Mouse (Mus musculus): ENCODE results near the gene Ran.

The Ran gene

DNA sequence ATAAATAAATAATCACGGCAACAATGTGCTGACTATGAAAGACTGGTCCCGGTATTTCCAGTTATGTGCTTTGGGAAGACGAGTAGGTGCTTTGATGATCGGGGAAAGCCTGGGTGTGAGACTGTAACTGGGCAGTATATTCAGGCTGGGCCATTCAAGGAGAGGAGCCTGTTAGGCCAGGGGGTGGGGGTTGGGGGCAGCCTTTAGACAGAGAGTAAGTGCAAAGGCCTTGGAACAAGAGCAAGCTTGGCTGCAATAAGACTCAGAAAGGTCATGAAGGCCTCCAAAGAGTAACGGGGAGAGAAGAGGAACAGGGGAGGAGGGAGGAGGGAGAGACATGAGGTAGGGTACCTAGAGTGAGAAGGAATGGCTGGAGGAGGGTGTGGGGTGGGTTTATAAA is 4.3 kb upstream of the Ran start:
- DNase-seq (ENCODE audit: inconsistent ontology term) = no peak

DNA sequence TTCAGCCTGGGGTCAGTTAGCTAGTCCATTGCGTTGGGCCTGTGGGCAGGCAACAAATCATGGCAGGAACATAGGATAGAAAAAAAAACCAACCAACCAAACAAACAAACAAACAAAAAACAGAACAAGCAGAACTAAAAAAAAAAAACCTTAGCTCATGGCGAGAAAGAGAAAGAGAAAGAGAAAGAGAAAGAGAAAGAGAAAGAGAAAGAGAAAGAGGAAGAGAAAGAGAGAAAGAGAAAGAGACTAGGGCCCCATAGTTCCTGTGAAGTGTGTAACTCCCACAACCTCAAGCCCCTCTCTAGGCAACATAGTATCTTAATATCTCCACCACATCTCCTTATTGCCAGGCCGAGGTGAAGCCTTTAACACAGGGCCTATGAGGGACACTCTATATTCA is 3.5 kb upstream of the Ran start:
- no peak for DNase-seq (ENCODE audit: inconsistent ontology term)

DNA sequence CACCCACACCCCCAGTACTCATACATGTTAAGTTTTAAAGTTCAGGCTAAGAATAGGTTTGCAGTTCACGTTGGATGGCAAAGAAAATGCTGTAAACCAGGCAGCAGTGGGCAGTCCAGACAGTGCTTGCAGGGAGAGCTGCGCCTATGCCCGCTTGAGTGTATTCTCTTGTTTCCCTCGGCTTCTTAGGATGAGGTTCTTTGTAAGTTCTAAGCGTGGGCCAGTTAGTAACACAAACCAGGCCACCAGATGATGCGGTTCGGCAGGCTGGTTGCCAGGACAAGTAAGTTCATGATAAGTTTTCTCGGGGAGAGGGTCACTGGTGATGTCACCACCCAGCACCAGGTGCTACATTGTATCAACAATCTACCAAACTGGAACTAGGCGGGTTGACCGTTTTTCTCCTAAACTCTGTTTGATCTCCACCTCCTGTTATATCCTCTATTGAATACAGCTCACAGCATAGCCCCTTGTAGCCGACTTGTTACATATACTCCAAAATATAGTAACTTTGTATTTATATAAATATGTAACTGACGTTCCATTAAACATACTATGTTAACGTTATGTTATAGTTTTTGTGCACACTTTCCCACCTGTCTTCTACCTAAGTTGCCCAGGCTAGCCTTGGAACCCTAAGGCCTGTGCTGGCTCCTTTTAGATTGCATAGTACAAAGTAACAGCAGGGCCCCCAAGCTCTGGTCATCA is 933 bp upstream of the Ran start:
- DNase-seq (ENCODE audit: inconsistent ontology term) = no peak

DNA sequence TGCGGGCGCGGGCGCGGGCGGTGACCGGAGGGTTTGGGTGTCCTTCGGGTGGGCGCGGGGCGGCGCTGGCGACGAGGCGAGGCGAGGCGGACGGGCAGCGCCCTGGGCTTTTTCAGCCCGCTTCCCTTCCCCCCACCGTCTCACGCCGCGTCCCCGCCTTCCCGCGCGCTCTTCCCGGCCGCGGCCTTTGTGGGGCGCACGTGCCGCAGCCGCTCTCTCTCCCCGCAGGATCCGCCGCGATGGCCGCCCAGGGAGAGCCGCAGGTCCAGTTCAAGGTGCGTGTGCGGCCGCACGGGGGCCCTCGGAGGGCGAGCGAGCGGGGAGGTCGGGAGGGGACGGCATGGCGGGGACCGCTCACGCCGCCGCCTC is 415 bp downstream of the Ran start:
- DNase-seq (ENCODE audit: inconsistent ontology term) = peak; percentile 91

DNA sequence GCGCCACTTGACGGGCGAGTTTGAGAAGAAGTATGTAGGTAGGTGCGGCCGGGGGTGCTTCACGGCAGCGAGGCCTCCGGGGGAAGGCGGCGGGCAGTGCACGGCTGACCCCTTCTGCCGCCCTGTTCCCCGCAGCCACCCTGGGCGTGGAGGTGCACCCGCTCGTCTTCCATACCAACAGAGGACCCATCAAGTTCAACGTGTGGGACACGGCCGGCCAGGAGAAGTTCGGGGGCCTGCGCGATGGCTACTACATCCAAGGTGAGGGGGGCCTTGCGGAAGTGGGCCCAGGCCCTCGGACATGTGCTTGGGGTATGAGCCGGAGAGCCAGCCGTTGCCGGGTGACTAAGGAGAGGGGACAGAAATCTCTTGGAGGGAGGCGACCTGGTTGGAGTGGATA is 862 bp downstream of the Ran start:
- peak; percentile 32 for DNase-seq (ENCODE audit: inconsistent ontology term)

DNA sequence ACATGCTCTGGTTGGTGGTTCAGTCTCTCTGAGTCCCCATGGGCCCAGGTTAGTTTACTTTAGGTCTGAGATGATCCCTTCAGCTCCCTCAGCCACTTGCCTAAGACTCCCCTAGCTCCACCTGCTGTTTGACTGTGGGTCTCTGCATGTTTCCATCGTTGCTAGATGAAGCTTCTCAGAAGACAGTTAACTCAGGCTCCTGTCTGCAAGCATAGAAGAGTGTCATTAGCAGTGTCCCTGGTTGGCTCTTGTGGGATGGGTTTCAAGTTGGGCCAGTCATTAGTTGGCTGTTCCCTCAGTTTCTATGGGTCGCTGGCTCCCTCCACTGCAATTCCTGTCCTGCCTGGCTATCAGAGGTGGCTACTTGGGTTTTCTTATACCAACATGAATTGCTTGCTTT is 5.2 kb downstream of the Ran start:
- no peak for DNase-seq (ENCODE audit: inconsistent ontology term)

DNA sequence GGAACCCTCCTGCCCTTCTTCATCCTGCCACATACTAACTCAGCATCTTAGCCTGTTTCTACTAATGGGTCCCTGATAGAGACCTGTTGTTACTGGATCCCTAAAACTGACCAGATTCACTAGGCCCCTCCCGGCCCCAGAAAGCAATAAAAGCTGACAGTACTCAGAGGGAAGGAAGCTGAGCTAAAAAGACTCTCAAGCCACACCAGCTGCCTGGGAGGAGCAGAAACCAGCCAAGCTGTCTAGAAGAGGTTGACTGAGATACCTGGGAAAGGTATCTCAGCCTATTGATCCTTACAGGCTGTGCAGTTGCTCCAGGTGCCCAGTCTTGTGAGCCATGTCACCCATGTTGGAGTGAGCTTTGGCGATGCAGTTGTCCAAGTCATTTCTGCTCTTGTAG is 5.9 kb downstream of the Ran start:
- DNase-seq (ENCODE audit: inconsistent ontology term) = no peak

DNA sequence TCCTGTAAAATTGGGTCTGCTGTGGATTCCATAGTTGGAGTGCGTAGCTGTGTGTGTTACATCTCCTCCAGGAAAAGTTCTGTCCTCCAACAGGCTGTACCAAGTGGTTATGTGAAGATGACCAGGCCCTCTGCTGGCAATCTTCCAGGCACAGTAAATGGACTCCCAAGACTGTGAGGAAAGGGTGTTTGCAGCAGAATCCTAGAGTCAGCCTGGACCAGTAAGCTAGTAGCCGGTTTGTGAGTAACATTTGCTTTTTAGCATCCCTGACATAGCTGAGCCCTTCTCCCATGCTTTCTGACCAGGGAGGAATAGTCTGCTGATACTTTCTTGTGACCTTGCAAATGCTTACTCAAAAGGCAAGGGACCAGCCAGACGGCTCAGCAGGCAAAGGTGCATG is 6.3 kb downstream of the Ran start:
- DNase-seq (ENCODE audit: inconsistent ontology term) = no peak

DNA sequence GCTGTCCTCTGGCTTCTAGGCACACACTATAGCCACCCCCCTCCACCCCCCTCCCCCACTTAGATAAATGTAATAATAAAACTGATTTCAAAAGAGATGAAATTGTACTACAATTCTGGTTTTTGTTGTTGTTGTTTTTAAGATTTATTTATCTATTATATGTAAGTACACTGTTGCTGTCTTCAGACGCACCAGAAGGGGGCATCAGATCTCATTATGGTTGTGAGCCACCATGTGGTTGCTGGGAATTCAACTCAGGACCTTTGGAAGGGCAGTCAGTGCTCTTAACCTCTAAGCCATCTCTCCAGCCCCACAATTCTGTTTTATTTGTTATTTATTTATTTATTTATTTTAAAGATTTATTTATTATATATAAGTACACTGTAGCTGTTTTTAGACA is 6.8 kb downstream of the Ran start:
- DNase-seq (ENCODE audit: inconsistent ontology term) = no peak

DNA sequence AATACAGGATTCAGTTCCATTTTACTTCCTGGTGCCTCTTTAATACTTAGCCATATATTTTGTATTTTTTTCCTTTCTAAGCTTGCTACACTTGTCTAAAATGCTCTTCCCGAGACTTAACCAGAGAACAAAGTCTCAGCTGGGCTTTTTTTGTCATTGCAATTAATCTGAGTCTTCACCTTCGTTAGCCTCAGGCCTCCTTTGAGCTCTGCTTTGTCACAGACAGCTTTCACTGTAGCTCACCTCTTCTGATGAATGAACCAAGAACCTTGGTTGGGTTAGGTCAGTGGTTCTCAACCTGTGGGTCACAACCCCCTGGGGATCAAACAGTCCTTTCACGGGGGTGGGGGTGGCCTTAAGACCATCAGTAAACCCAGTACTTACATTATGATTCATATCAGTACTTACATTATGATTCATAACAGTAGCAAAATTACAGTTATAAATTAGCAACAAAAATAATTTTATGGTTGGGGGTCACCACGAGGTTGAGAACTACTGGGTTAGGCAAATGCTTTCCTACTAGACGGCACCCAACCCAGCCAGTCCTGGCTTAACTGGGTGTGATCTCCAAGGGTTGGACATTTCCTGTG is 9.4 kb downstream of the Ran start:
- no peak for DNase-seq (ENCODE audit: inconsistent ontology term)

DNA sequence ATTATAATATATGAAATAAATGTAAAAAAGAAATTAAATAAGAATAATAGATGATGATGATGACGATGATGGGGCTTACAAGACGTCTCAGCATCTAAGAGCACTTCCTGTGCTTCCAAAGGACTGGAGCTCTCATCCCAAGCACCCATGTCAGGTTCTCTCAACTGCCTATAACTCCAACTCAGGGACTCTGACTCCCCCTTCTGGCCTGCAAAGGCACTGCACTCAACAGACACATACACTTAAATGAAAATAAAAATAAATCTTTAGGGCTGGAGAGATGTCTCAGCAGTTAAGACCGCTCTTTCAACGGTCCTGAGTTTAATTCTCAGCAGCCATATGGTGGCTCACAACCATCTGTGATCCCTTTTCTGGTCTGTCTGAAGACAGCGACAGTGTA is 16.8 kb downstream of the Ran start:
- no peak for DNase-seq (ENCODE audit: inconsistent ontology term)

DNA sequence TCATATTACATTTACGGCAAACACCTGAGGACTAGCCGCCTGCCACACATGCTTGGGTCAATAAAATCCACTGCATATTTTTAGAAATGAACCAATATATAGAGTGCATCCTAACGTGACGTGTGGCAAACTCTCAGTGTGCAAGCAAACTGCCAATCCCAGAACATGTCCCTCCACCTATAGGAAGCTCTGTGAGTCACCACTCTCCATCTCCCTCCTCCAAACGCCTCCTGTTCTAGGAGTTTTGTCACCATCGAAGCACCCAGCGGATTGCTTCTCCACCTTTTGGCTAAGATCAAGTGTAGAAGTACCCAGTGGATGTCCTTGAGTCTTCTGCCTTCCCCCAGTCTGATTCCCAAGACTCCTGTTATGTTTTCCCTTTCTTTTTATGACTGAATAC is 17.9 kb downstream of the Ran start:
- no peak for DNase-seq (ENCODE audit: inconsistent ontology term)

DNA sequence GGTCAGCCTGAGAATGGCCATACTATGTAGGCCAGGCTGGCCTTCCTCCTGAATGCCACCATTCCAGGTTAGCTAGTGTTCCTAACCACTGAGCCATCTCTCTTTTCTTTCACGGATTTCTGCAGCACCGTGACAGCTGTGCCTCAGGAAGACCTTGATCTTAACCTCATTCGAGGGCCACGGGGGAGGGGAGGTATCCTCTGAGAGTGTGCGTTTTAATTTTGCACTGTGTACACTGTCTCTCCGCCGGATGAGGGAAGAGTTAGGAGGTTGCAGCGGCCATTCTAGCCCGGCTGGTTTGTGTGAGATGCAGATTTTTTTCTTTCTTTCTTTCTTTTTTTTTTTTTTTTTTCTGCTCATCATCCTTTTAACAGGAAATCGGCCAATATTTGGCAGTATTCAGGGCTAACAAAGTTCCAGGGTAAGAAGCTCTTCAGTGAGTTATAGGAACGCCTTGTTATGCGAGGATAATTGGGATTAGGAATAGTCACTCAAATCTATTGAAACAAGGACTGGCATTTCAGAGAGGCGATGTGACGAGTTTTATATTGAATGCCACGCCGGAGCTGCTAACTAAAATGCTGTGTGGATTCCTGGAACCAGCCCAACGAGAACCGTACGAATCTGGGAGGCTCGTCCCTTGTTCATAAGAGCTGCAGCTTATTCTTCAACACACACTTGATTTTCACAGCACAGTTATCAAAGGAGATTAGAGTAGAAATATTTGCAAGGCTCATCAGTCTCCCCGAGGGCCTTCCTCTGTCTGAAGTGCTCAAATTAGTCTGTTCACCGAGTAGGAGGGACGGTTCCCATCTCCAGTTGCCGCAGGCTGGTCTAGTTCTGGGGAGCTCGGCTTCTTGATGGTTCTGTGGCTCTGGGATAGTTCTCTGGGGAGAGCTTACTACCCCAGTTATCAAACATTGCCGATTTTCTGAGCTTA is 26.0 kb downstream of the Ran start:
- peak; percentile 37 for DNase-seq (ENCODE audit: inconsistent ontology term)

DNA sequence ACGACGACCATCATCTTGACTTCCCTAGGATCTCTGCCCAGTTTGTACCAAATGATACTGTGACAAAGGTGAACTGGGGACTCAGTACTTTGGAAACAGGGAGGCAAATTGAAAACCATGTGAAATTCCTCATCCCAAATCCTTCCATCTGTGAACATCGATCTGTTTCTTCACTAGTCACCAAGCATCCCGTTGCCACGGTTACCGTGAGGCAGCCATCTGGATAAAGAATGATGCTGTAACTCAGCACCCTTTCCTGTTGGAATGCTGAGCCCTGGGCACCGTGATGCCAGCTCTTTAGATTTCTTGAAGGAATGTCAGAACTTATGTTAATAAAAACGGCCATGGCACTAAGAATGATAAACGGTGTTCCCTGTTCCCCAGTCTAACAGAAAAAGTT is 29.5 kb downstream of the Ran start:
- DNase-seq (ENCODE audit: inconsistent ontology term) = no peak

DNA sequence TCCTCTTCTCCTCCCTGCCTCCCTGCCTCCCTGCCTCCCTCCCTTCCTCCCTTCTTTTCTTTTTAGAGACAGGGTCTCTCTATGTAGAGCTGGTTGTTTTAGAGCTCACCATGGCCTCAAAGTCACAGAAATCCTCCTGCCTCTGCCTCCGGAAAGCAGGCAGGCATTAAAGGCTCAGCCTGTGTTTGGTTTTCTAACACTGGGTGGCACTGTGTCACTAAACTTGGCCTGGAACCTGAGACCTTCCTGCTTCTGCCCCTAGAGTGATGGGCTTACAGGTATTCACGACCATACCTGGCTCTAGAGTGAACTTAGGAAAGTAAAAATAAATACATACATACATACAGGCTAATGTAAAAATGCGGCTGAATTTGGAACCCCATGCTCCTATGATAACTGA is 32.0 kb downstream of the Ran start:
- DNase-seq (ENCODE audit: inconsistent ontology term) = no peak

DNA sequence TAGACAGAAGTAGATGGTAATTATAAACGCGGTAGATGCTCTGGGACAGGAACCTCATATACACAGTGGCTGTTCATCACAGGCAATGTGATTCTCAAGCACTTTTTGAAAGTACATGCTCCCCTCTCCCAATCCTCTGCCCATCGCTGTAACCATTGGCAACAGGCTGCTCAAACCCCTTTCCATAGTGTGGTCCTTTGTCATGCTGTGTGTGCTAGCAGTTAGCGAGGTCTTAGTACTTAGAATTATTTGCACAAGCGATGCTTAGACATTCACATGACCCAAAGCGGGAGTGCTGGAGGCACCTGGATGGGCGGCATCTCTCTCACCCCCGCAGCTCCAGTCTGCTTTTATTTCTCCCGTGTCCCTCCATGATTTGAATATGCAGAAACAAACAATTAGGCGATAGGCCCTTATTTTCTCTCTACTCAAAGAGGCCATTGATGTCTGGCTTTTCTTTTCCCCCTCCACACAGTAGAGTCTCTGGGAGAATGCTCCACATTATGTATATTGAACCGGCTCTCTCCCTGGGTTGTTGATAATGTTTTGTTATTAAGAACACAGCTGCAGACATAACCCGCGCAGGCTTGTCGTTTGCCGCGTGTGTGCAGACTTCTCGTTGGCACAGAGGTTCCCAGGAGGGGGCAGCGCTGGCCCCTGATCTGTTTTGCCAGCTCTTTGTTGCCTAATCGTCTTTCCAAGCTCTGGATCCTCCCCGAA is 32.9 kb downstream of the Ran start:
- DNase-seq (ENCODE audit: inconsistent ontology term) = no peak

DNA sequence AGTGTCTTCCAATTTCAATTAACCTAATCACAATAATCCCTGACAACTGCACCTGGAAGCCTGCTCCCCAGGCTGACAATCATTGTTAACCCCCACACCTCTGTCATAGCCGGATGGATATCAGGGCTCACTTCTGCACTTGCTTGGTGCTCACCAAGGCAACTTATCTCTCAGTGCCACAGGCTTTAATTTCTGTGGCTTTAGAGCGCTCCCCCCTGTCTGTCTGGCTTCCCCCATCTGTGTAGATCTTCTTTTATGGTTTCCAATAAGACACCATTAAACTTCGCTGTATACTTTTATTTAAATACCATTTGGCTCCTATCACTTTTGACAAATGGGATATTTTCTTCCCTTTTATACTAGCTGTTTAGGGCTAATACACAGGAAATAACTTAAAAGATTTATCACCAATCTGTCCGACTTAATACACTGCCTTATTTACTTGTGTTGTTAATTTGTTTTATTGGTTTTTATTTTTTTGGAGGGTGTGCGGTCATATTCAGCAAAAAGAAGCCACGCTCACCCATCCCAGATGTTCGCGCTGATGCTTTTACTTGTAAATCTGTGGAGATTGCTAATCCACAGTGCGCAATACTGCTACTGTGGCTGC is 34.9 kb downstream of the Ran start:
- no peak for DNase-seq (ENCODE audit: inconsistent ontology term)

DNA sequence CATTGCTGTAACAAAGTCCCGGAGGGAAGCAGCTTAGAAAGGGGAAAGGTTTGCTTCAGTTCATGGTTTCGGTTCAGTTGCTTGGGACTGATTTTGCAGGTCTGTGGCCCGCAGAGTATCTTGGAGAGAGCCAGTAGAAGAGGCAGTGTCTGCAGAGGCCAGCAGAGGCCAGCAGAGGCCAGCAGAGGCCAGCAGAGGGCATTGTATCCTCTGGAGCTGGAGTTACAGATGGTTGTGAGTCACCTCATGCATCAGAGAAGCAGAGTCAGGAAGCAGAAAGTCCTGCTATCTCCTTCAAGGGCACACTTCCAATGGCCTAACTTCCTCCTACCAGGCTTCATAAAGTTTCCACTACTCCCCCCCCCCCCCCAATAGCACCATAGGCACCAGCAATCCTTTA is 39.2 kb downstream of the Ran start:
- no peak for DNase-seq (ENCODE audit: inconsistent ontology term)

DNA sequence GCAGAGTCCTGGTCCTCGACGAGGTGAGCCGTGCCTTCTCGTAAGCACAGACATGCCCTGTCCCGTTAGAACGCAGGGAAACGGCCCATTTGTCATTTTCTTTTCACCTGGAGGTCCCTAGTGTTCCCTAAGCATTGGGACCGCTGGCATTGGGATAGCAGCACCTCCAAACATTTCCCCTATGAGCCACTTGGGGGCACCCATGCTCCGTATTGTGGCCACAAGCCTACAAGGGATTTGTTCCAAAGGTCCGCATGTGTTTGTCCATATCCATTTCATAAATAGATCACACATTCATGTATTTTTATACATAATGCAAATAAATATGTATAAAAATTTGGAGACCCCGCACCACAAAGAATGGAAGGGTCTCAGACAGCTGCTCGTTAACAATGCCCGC is 41.7 kb downstream of the Ran start:
- peak; percentile 48 for DNase-seq (ENCODE audit: inconsistent ontology term)

DNA sequence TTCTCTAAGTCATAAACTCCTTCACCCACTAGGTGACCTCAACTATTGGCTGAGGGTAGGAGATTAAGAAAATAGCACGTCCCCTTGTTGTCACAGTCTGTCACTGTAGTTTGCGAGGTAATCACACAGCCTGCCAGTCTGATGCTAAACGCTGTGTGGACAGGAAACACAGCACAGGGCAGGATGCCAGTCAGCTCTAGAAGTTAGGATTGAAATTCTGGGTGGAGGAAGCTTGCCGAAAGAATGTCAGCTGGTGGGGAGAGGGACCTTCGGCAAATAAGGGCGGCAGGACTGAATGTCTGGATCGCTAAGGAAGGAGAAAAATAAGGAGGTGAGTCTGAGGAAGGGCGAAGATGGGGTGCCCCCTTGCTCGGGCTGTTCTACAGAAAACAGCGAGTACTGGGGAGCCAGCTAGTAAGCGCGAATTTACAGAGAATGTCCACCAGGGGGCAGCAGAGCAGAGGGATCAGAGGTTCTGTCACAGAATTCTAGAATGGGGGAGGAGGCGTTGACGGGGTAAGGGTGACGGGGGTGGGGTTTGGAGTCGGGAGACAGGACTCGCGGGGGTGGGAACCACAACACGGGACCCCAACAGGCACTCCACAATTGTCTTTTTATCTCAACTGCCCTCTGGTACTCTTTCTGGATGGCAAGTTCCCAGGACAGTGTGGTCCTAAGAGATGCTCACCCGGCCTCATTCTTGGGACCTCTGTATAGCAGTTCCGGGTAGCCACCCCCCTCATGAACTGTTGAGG is 43.3 kb downstream of the Ran start:
- DNase-seq (ENCODE audit: inconsistent ontology term) = peak; percentile 56

DNA sequence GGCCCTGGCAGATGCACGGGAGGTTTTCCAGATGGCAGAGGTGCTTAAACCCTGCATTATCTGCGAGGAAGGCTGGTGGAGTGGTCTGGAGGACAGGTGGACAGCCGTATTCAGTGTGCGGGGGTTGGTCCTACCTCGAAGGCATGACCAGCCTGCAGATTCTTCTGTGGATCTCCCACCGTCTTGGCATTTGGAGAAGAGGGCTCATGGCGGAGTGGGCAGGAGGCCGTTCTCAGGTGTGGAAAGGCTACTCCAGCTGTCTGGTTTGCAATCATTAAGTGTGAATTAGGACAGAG is 43.9 kb downstream of the Ran start:
- DNase-seq (ENCODE audit: inconsistent ontology term) = no peak
